Mouse (Mus musculus) midbrain, embryonic 16.5 days (tissue): ENCODE results near the gene Tm4sf20. TPM values are rescaled to one million over a fixed set of nuclear protein-coding genes. Genes with fewer than 3 reads are reported as not detected.

Experiments used
- ATAC-seq: fragments of 200-750 bp; cut with Nextera tagmentation; 2 replicates; pipeline ENCODE4 v1.8.0; 2017; ENCODE audit warnings: moderate TSS enrichment
- H3K27ac ChIP-seq: fragments of 300-500 bp; sonication (generic); 2 replicates; pipeline ENCODE4 v1.5.1; 2014; ENCODE audit warnings: mild to moderate bottlenecking, low read length, mixed read lengths
- H3K27me3 ChIP-seq: fragments of 300-500 bp; sonication (generic); 2 replicates; pipeline ENCODE4 v1.6.1; 2014; ENCODE audit warnings: low read depth, low read length, mixed read lengths; ENCODE audit not compliant: control insufficient read depth, insufficient read depth
- H3K36me3 ChIP-seq: fragments of 300-500 bp; sonication (generic); 2 replicates; pipeline ENCODE4 v1.6.1; 2014; ENCODE audit warnings: mild to moderate bottlenecking, low read length, moderate library complexity, mixed read lengths; ENCODE audit not compliant: control insufficient read depth, insufficient read depth
- H3K4me1 ChIP-seq: fragments of 300-500 bp; sonication (generic); 2 replicates; pipeline ENCODE4 v1.6.1; 2014; ENCODE audit warnings: mild to moderate bottlenecking, low read length, mixed read lengths; ENCODE audit not compliant: control insufficient read depth, insufficient read depth
- H3K4me2 ChIP-seq: fragments of 300-500 bp; sonication (generic); 2 replicates; pipeline ENCODE4 v1.6.1; 2014; ENCODE audit warnings: mild to moderate bottlenecking, low read length, mixed read lengths
- H3K4me3 ChIP-seq: fragments of 300-500 bp; sonication (generic); 2 replicates; pipeline ENCODE4 v1.5.1; 2014; ENCODE audit warnings: low read depth, mild to moderate bottlenecking, low read length, moderate library complexity, mixed read lengths
- H3K9ac ChIP-seq: fragments of 300-500 bp; sonication (generic); 2 replicates; pipeline ENCODE4 v1.6.1; 2014; ENCODE audit warnings: low read depth, low read length, mixed read lengths
- H3K9me3 ChIP-seq: fragments of 300-500 bp; sonication (generic); replicated peaks from 2 replicates; pipeline ENCODE4 v1.6.1; 2014; ENCODE audit warnings: mild to moderate bottlenecking, low read length, mixed read lengths; ENCODE audit not compliant: control insufficient read depth, poor library complexity, severe bottlenecking
- WGBS: fragments of 180-500 bp; shearing (Covaris S2); extraction: QIAGEN DNeasy Blood & Tissue Kit; methylation state at CpG from one replicate; pipeline ENCODE4 v1.1.7; 2014; 5-methylcytosine and 5-hydroxymethylcytosine counted together
- polyA plus RNA-seq: library from polyadenylated mRNA; unstranded; fragments of >200 nt; fragmentation: Nextera tagmentation; extraction: Ambion mirVana; gene quantifications from 2 replicates; pipeline ENCODE4 v1.2.1, GENCODE M21; 2015

Gene Tm4sf20
- polyA plus RNA-seq, 1 experiment from 2014 or later: 0.11 TPM

DNA sequence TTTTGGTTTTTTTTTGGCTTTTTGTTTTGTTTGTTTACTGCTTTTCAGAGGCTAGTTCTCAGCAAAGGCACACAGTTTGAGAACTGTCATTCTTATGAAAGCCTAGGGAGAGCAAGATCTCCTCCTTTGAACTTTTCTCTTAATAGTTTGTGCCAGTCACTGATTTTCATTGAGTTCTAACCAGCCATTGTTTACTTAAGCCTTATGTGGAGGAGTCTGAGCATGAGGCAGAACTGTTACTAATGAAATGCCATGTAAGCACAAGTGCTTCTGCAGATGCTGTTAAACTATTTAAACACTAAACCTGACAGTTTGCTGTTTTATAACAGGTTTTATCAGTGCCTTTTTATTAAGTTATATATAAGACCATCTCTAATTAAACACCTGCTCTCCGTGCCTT is 30.2 kb downstream of the Tm4sf20 start:
- Histone ChIP-seq H3K9ac (no peak overlapping the region), H3K9me3 (no peaks in the 10 kb centered on the region), H3K27ac (no peak overlapping the region), H3K36me3 (peaks cover 13% of the 10 kb centered on the region), H3K4me3 (no peak overlapping the region), H3K4me2 (no peak overlapping the region), H3K4me1 (no peaks in the 10 kb centered on the region), H3K27me3 (no peaks in the 10 kb centered on the region)
- ATAC-seq: no peak
- 88% methylated on average over 1 of the region's 1 CpGs for WGBS

DNA sequence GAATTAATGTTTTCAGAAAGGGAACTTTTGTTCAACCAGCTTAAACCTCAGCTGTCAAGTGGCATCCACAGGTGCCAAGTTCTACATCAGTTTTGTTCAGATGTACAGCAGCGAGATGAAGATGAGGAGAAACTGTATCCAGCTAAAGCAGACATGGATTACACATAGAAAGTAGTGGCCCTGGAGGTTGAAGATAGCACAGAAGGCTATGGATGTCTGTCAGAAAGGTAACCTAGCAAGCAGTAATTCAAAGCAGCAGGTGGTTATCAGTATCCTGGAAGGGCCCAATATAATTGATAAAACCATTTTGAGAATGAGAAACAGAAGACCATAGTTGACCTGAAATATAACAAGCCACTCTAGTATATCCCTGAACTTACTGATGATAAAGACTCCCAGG is 34.9 kb downstream of the Tm4sf20 start:
- H3K9ac ChIP-seq: no peak overlapping the region
- no peaks in the 10 kb centered on the region for H3K4me1 ChIP-seq
- no peaks in the 10 kb centered on the region for H3K9me3 ChIP-seq
- WGBS: 97% methylated on average over 1 of the region's 1 CpGs
- H3K27me3 ChIP-seq: no peaks in the 10 kb centered on the region
- H3K4me2 ChIP-seq: no peak overlapping the region
- ATAC-seq: no peak
- H3K4me3 ChIP-seq: no peak overlapping the region
- H3K27ac ChIP-seq: no peak overlapping the region
- peaks cover 32% of the 10 kb centered on the region for H3K36me3 ChIP-seq

DNA sequence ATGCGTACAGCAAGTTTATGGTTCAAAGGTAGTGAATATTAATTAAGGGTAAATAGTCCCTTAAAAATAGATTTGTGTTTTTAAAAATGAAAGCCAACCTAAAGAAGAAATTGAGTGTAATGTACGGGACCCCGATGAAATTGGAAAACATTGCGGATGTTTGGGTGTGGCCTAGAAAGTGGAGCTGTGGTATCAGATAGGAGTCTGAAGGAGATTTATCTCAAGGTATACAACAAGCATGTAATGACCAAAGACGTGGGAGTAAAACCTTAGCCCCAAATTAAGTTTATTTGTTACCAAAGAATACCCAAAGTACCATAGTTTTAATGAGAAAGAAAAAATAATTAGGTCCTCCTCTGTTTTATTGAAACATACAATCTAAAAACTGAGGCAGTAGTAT is 41.8 kb downstream of the Tm4sf20 start:
- H3K27ac ChIP-seq: no peak overlapping the region
- WGBS: 95% methylated on average over 5 of the region's 5 CpGs
- H3K27me3 ChIP-seq: peaks cover 7% of the 10 kb centered on the region
- peaks cover 14% of the 10 kb centered on the region for H3K4me1 ChIP-seq
- H3K36me3 ChIP-seq: peaks cover 13% of the 10 kb centered on the region; the same call in 1 of the 2 replicates
- H3K4me3 ChIP-seq: no peak overlapping the region
- no peak for ATAC-seq
- H3K9ac ChIP-seq: no peak overlapping the region
- H3K4me2 ChIP-seq: no peak overlapping the region
- no peaks in the 10 kb centered on the region for H3K9me3 ChIP-seq

DNA sequence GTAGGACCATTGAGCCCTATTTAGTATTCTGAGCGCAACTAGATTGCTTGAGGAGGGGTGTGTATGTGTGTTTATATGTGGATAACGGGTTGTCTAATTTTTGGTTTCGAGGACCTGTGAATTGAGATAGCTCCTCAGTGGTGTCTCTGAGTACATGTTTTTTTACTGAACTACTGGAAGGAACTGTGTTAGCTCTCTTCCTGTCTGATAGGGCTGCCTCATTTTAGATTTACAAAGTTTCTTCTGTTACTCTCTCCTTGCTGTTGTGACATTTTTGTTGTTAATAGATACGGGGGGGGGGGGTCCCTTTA is 42.4 kb downstream of the Tm4sf20 start:
- Histone ChIP-seq H3K4me2 (peak overlapping the region; percentile 98), H3K4me3 (peak overlapping the region; percentile 92), H3K36me3 (peaks cover 8% of the 10 kb centered on the region; the same call in 1 of the 2 replicates), H3K9ac (peak overlapping the region; percentile 93), H3K27ac (no peak overlapping the region), H3K4me1 (peaks cover 14% of the 10 kb centered on the region), H3K27me3 (peaks cover 7% of the 10 kb centered on the region), H3K9me3 (no peaks in the 10 kb centered on the region)
- WGBS: 34% methylated on average over 4 of the region's 4 CpGs
- ATAC-seq: no peak

DNA sequence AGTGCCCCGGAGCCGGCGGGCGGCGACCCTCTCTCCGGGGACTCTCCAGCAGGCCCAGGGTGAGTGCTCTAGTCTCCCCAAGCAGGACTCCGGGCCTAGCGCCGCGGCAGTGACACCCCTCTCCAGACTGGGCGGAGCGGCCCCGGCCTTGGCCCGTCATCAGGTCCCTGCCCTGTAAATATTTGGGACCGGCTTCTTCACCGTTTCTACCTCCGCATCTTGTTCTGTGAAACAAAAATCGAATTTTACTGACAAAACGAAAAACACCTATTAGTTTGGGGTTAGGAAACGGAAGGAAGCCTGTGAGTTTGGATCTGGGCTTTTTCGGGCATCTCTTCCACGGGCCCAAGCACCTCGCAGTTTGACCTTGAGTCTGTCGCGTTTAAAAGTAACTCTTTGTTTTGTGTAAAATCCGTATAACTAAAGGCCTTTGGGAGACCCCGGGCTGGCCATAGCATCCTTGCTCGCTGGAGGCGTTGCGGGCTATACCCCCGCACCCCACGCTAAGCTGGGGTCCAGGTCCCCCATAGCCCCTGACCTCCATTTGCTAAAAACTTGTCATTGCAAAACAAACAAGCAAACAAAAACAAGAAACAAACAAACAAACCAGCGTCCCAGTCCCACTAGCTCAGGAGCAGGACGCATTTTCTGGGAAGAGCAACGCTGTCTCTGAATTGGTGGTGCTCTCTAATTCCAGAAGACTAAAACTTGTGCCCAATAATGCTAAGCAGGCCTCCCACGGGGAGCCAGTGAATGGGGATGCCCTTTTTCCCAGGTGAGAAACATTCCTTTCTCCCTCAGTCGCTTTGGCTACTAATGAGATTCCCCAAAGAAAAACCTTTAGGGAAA is 43.0 kb downstream of the Tm4sf20 start:
- Histone ChIP-seq H3K36me3 (peaks cover 6% of the 10 kb centered on the region; the same call in 1 of the 2 replicates), H3K27me3 (peaks cover 7% of the 10 kb centered on the region), H3K4me3 (peak overlapping the region; percentile 92), H3K4me2 (peak overlapping the region; percentile 98), H3K27ac (peak overlapping the region; percentile 74), H3K9ac (peak overlapping the region; percentile 93), H3K4me1 (peaks cover 14% of the 10 kb centered on the region), H3K9me3 (no peaks in the 10 kb centered on the region)
- WGBS: under 1% methylated on average over 37 of the region's 37 CpGs
- peak; percentile 97 for ATAC-seq

DNA sequence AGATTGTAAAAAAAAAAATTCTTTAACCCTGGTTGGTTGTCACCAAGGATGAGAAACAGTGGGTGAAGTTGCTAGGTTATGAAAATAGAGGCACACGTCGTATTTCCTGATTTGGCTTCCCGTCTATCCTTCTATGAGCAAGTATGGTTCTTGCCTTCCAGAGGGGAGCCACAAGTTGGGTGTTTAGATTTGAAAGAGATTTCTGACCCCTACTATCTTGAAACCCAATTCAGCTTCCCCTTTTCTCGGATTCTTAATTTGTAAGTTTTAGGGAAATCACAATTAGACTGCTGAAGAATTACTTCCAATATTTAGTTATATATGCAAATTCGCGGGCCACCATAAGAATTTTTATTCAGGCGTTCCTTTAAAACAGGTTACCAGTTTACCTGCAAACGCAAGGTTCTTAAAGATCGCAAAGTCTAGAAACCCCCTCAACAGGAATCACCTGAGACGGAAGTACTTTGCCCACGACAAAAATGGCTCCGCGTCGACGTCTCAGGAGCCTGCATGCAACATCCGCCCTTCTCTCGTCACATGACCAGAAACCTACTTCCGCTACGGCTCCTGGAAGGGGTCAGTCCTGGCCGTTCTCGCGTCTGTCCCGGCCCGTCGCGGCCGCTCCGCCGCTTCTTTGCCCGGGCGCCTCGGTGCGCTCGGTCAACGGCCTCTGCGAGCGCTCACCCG is 43.8 kb downstream of the Tm4sf20 start, which contains the start of gene Mff:
Mff (plus strand) TSS at position 552 of the 687 bp plus-strand sequence.
- H3K4me3 ChIP-seq: peak within 1 kb of the TSS; percentile 92
- WGBS: 10% methylated on average over 38 of the region's 38 CpGs
- H3K36me3 ChIP-seq: no peaks in the 10 kb centered on the region
- H3K4me1 ChIP-seq: peaks cover 14% of the 10 kb centered on the region
- H3K9me3 ChIP-seq: no peaks in the 10 kb centered on the region
- peak within 1 kb of the TSS; percentile 98 for H3K4me2 ChIP-seq
- peak within 1 kb of the TSS; percentile 93 for H3K9ac ChIP-seq
- peak; percentile 100 for ATAC-seq
- H3K27me3 ChIP-seq: peaks cover 7% of the 10 kb centered on the region
- H3K27ac ChIP-seq: peak within 1 kb of the TSS; percentile 74

DNA sequence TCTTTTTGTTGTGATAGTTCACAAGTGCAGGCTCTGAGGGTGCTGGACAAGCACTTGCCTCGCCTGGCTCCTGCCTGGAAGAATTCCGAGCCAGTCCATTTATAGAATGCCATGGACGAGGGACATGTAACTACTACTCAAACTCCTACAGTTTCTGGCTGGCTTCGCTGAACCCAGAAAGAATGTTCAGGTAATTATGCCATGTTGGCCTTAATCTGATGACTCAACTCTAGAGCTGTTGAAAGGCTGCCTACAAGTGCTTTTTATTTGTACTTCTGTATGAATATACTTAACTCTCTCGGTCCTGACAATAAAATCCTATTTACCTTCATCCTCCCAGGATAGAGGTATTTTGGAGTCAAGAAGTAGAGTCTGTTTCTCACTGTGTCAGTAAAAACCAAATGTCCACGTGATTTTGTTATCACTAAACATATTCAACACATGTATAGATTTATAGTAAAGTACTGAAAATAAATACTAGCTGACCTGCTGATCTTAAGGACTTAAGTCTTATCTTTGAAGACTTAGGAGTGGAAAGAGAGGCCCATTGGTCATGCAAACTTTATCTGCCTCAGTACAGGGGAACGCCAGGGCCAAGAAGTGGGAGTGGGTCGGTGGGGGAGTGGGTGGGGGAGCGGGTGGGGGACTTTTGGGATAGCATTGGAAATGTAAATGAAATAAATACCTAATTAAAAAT is 50.3 kb downstream of the Tm4sf20 start:
- Histone ChIP-seq H3K4me2 (no peak overlapping the region), H3K4me3 (no peak overlapping the region), H3K27ac (no peak overlapping the region), H3K27me3 (peaks cover 10% of the 10 kb centered on the region), H3K36me3 (no peaks in the 10 kb centered on the region), H3K9ac (no peak overlapping the region), H3K9me3 (no peaks in the 10 kb centered on the region), H3K4me1 (no peaks in the 10 kb centered on the region)
- WGBS: 79% methylated on average over 9 of the region's 9 CpGs
- no peak for ATAC-seq
